Mouse (Mus musculus) activated CD4-positive, CD25-positive, alpha-beta regulatory T cell, adult 4 months (primary cell): Measurements from ENCODE around the gene Pfkm. TPM values are rescaled to one million over a fixed set of nuclear protein-coding genes. Genes with fewer than 3 reads are reported as not detected.

Source experiments
- ATAC-seq: one replicate; pipeline ENCODE4 v1.8.0; 2017
- polyA plus RNA-seq, 2 experiments: library from polyadenylated mRNA; unstranded; fragments of 100-300 nt; shearing (Covaris generic); gene quantifications; one replicate each; pipeline ENCODE4 v1.2.1; 2017

The Pfkm gene
- polyA plus RNA-seq, 2 experiments from 2014 or later: 5.0 to 6.8 TPM

GRCm38 (mm10) chr15:98140809-98141208, 48.4 kb downstream of the Pfkm start:
- no peak for ATAC-seq

- no peak for ATAC-seq
Observed at GRCm38 (mm10) chr15:98142515-98142914, 50.1 kb downstream of the Pfkm start.

- no peak for ATAC-seq
Observed at GRCm38 (mm10) chr15:98144861-98145507, 52.6 kb downstream of the Pfkm start.

GRCm38 (mm10) chr15:98145559-98146181, 53.3 kb downstream of the Pfkm start:
- ATAC-seq: peak; percentile 92

GRCm38 (mm10) chr15:98148356-98148755, 56.0 kb downstream of the Pfkm start:
- ATAC-seq: no peak

GRCm38 (mm10) chr15:98149166-98149602, 56.8 kb downstream of the Pfkm start:
- ATAC-seq: no peak

- ATAC-seq: no peak
Observed at GRCm38 (mm10) chr15:98152916-98153315, 60.5 kb downstream of the Pfkm start.

DNA sequence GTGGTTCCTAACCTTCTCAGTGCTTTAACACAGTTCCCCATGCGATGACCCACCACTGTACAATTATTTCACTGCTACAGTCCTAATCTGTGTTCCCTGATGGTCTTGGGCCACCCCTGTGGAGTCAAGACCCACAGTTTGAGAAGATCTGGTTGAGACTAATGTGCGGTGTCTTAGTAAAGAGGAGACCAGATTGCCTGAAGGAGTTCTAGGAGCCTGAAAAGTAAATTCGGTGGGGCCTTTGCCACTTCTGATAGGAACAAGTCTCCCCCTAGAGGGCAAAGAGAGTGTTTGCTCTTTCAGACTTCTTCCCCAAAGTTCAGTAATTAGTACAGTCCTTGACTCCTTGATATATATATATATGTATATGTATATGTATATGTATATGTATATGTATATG, 61.2 kb downstream of the Pfkm start:
- peak; percentile 69 for ATAC-seq

DNA sequence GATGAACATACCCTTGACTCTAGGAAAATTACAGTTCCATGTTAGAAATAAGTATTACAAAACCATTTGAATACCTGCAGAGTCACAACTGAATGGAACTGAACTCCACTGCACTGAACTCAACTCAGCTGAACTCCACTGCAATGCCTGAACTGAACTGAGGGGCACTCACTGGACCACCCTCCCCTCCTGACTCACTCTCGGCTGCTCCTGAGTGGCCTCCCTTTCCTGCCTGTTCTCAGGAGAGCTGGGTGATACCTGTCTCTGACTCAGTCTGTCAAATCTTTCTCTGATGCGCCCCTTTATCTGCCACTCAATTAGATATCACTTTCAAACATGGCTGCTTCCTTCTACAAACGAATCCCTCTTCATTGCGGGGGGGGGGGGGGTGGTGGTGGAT, 61.8 kb downstream of the Pfkm start:
- no peak for ATAC-seq

- no peak for ATAC-seq
Observed at GRCm38 (mm10) chr15:98154631-98155030, 62.2 kb downstream of the Pfkm start.

- ATAC-seq: no peak
Observed at GRCm38 (mm10) chr15:98155272-98155671, 62.9 kb downstream of the Pfkm start.

DNA sequence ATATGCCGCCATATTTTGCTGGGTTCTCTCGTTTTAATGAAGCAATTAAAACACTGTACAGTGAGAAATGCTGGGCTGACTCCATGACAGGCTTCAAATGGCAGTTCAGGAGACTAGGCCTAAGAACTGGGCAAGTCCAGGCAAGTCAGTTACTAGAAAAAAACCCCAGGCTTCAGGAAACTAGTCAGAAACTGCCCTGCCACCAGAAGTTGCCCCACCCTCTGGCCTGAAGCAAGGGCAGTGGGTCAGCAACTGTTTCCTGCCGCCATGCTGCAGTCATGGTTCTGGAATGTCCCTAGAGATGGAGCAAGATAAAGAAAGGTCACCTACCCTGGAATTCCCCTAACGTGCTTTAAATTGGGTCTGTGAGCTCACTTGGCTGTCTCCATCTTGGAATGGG, 63.6 kb downstream of the Pfkm start:
- ATAC-seq: no peak

GRCm38 (mm10) chr15:98157253-98157652, 64.9 kb downstream of the Pfkm start:
- no peak for ATAC-seq

DNA sequence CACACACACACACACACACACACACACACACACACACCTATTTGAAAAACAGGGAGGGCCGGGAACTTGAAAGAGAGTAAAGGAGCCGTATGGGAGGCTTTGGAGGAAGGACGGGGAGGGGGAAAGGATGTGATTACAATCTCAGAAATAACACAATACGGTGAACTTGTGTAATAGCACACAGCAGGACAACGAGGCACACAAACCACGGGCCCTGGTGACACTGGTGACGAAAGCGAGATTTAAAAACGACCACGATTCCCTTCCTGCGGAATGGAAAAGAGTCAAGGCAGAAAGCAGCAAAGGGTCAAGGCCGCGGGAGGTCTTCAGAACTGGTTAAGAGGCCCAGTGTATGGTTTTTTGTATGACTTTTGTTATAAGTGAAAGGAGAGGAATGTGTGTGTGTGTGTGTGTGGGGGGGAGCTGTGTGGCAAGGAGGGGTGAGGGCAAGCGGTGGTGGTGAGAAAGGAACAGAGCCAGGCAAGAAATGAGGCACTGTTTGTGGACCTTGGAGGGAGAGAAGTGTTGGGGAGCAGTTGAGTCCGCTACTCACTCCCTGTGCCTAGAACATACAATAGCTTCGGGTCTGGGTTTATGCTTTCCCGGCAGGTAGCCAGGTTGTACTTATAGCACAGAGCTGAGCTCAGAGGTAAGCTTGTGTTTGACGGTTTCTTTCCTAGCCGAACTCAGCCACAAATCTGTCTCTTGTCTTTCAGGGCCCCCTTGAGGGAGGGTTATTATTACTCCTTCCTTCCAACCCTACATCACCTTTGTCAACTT, 68.8 kb downstream of the Pfkm start:
- ATAC-seq: no peak

GRCm38 (mm10) chr15:98162561-98162960, 70.2 kb downstream of the Pfkm start:
- ATAC-seq: no peak

DNA sequence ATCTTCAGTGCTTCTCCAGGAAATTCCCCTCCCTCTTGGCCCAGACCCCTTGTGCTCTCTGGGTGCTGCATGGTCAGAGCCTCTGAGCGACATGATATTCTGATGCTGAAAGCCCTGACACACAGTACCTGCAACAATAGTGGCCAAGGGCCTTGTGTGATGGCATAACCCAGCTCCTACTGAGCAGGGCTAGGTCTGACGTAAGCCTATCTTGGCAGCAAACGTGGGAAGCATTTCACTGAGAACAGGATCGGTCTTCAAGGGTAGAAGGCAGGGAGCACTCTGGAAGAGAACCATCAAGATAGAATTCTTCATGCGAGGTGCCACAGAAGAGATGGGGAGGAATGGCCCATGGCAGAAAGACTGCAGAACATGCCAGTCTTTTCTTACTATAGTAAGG, 73.1 kb downstream of the Pfkm start, which contains the start of gene Asb8:
Gene Asb8, minus strand, starts transcription at position 101 of the 400 bp plus-strand sequence.
- ATAC-seq: no peak

GRCm38 (mm10) chr15:98166963-98167644, 74.7 kb downstream of the Pfkm start, which contains the start of gene Ccdc184:
Gene Ccdc184 (plus strand): TSS chr15:98167158.
- no peak for ATAC-seq

- ATAC-seq: peak; percentile 94
Observed at GRCm38 (mm10) chr15:98167645-98168621, 75.5 kb downstream of the Pfkm start.

DNA sequence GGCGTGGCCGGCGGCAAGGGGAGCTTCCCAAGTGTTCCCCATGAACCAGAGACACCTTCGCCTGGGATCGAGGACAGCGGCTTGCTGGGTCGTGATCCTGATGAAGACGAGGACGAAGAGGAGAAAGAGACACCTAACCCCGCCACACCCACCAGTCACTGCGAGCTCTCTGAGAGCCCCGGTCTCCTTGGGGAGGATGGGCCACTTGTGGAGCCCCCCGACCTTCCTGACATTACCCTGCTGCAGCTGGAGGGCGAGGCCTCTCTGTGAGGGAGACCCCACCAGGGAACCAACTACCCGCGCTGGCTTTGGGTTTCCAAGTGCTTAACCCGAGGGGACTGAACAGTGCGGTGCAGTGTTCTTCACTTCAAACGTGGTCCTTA, 76.2 kb downstream of the Pfkm start:
- ATAC-seq: no peak

DNA sequence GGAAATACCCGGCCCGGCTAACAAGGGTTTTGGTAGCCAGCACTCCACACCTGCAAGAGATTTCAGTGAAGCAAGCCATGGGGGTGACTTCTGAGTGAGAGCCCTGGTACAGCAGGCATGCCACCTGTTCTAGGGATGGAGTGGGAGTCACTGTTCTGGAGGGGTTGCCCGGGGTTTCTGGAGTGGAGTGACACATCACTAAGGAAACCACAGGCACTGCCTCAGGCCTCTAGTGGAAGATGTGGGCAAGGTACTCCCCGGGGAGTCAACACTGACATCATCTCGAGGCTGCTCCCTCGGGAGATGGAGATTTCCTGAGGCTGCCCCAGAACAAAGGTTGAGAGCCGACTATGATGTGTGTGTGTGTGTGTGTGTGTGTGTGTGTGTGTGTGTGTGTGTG, 78.0 kb downstream of the Pfkm start:
- no peak for ATAC-seq

DNA sequence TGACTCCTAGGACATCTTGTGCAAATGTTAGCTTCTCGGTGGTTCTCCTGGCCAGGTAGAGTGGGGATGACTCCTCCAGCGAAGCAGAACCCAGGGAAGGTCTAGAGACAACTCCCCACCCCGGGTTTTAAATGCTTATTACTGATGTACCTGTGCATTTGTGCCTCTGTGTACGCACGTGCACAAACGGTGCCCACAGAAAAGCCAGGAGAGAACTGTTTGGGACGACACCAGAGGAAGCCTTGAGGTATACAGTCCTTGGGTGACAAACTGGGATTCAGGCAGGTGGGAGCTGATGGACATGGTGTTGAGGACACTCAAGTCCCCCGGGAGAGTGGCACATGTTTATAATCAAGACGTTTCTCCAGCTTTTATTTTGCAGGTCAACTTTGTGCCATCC, 78.5 kb downstream of the Pfkm start:
- ATAC-seq: no peak

GRCm38 (mm10) chr15:98172113-98172512, 79.7 kb downstream of the Pfkm start:
- no peak for ATAC-seq
